31 mouse cellular contexts compared by ENCODE assay signal in genomic region chr5:65997813-65998212, GRCm38 (mm10). TPM values are rescaled to one million over a fixed set of nuclear protein-coding genes. Genes with fewer than 3 reads are reported as not detected.
"Had no signal": no experiment of that assay in that cellular context is flagged by ENCODE, and none has a peak within 500 bp of the region (broad histone marks: within the 10 kb centered on the region; RNA-seq: fewer than 3 reads in every experiment).

No protein-coding gene starts in this region.

- ATAC-seq: forebrain, embryonic 13.5 days; forebrain, embryonic 14.5 days; forebrain, embryonic 15.5 days; forebrain, embryonic 16.5 days; forebrain, postnatal 0 days had no signal

- H3K27me3 ChIP-seq: embryonic facial prominence, embryonic 12.5 days; embryonic facial prominence, embryonic 13.5 days; embryonic facial prominence, embryonic 15.5 days; forebrain, embryonic 12.5 days; forebrain, embryonic 13.5 days; forebrain, embryonic 15.5 days had no signal

- H3K9ac ChIP-seq: embryonic facial prominence, embryonic 12.5 days; embryonic facial prominence, embryonic 13.5 days; embryonic facial prominence, embryonic 15.5 days; forebrain, embryonic 12.5 days; forebrain, embryonic 13.5 days; forebrain, embryonic 15.5 days; forebrain, postnatal 0 days had no signal

- H3K27ac ChIP-seq: embryonic facial prominence, embryonic 10.5 days; embryonic facial prominence, embryonic 12.5 days; embryonic facial prominence, embryonic 13.5 days; embryonic facial prominence, embryonic 15.5 days; forebrain, embryonic 10.5 days; forebrain, embryonic 12.5 days; forebrain, embryonic 13.5 days; forebrain, embryonic 15.5 days; gastrocnemius, adult 2 months; heart, adult 2 months had no signal

- DNase-seq: cerebellum, adult 9-10 months; cerebellum, adult 9-11 months; cerebellum, postnatal 10 days; cerebellum, postnatal 14 days; cerebellum, postnatal 25 days; cerebellum, postnatal 36 days; embryo, embryonic 11 days; forebrain, postnatal 0 days; gastrocnemius, adult 2 months; gastrocnemius, postnatal 10 days; gastrocnemius, postnatal 14 days; gastrocnemius, postnatal 25 days; gastrocnemius, postnatal 36 days; heart, adult 18-20 months; heart, adult 2 months had no signal

- H3K4me3 ChIP-seq: embryonic facial prominence, embryonic 10.5 days; embryonic facial prominence, embryonic 12.5 days; embryonic facial prominence, embryonic 13.5 days; embryonic facial prominence, embryonic 15.5 days; erythroblast, embryonic 14.5 days; forebrain, embryonic 10.5 days; forebrain, embryonic 12.5 days; forebrain, embryonic 13.5 days; forebrain, embryonic 15.5 days; gastrocnemius, adult 2 months; heart, adult 2 months had no signal

- H3K4me2 ChIP-seq: embryonic facial prominence, embryonic 12.5 days; embryonic facial prominence, embryonic 13.5 days; embryonic facial prominence, embryonic 15.5 days; forebrain, embryonic 12.5 days; forebrain, embryonic 13.5 days; forebrain, embryonic 15.5 days had no signal

- H3K36me3 ChIP-seq: embryonic facial prominence, embryonic 10.5 days; embryonic facial prominence, embryonic 12.5 days; embryonic facial prominence, embryonic 13.5 days; embryonic facial prominence, embryonic 15.5 days; forebrain, embryonic 10.5 days; forebrain, embryonic 12.5 days; forebrain, embryonic 15.5 days had no signal

- H3K4me1 ChIP-seq: forebrain, embryonic 12.5 days; forebrain, embryonic 13.5 days; forebrain, embryonic 15.5 days had no signal

- H3K9me3 ChIP-seq: embryonic facial prominence, embryonic 10.5 days; embryonic facial prominence, embryonic 12.5 days; embryonic facial prominence, embryonic 13.5 days; embryonic facial prominence, embryonic 15.5 days; forebrain, embryonic 10.5 days; forebrain, embryonic 12.5 days; forebrain, embryonic 13.5 days; forebrain, embryonic 15.5 days had no signal

RNA-seq across cellular contexts. Expression of gene 9130230L23Rik, which starts 6.3 kb away (rescaled TPM):
- total RNA-seq: forebrain, postnatal 0 days; gastrocnemius, adult 18-20 months; gastrocnemius, postnatal 25 days; gastrocnemius, postnatal 36 days; granulocyte monocyte progenitor cell, adult 5-6 weeks; heart, adult 18-20 months; heart, adult 2 months; heart, adult 8-10 months had no signal
- polyA plus RNA-seq: embryonic facial prominence, embryonic 10.5 days; embryonic facial prominence, embryonic 11.5 days; embryonic facial prominence, embryonic 12.5 days; embryonic facial prominence, embryonic 13.5 days; erythroblast, embryonic 14.5 days; forebrain, embryonic 10.5 days; forebrain, embryonic 13.5 days; forebrain, embryonic 14.5 days; forebrain, embryonic 16.5 days; forebrain, postnatal 0 days; frontal cortex, adult 2 months had no signal
